Mouse (Mus musculus): ENCODE measurements around the gene Mansc1. TPM values are rescaled to one million over a fixed set of nuclear protein-coding genes. Genes with fewer than 3 reads are reported as not detected.

Gene Mansc1
- total and polyA plus RNA-seq, 3 experiments: not detected

DNA sequence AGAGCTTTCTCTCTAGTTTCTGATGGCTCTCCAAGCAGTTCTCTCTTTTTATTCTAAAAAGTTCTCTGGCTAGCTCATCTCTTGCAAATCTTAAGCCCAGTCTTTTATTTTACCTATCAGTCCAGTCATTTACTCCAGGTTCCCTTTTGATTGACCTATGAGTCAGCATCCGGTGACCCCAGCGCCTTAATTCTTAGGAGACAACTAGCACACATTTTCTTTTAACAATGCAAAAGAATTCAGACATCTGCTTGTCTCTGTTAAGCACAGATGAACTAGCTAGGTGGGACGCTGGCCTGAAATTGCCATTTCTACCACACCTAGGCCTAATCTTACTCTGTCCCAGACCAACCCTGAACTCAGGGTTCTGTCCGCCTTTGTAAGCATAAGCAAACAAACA is 52.8 kb downstream of the Mansc1 start:
- no peak for DNase-seq (ENCODE audit: low spot score)
- no peak for TF ChIP-seq TAL1 (conservative IDR thresholded peaks at IDR 0.05; ENCODE audit: low read depth, low read length)
- no peak for TF ChIP-seq POLR2AphosphoS5 (IDR thresholded peaks at IDR 0.05; ENCODE audit: insufficient replicate concordance, low read depth, low read length)
- TF ChIP-seq GATA2 (IDR thresholded peaks at IDR 0.05; ENCODE audit: borderline replicate concordance, low read depth, low read length): no peak
- TF ChIP-seq GATA1 (IDR thresholded peaks at IDR 0.05; ENCODE audit: borderline replicate concordance, low read length): no peak
- TF ChIP-seq CTCF (IDR thresholded peaks at IDR 0.05; ENCODE audit: low read depth, low read length): no peak
- Histone ChIP-seq H3K36me3 (replicated peaks) (no peaks in the 10 kb centered on the region), H3K27me3 (ENCODE audit: insufficient read depth, low read length) (peaks cover 46% of the 10 kb centered on the region), H3K4me3 (ENCODE audit: low read depth, low read length) (no peak overlapping the region), H3K9me3 (replicated peaks) (no peaks in the 10 kb centered on the region), H3K4me1 (ENCODE audit: insufficient read depth, low read depth, low read length) (peaks cover 10% of the 10 kb centered on the region)
- no peak for ATAC-seq (ENCODE audit: extremely low read depth, insufficient number of reproducible peaks, low FRiP score, poor library complexity, severe bottlenecking)

DNA sequence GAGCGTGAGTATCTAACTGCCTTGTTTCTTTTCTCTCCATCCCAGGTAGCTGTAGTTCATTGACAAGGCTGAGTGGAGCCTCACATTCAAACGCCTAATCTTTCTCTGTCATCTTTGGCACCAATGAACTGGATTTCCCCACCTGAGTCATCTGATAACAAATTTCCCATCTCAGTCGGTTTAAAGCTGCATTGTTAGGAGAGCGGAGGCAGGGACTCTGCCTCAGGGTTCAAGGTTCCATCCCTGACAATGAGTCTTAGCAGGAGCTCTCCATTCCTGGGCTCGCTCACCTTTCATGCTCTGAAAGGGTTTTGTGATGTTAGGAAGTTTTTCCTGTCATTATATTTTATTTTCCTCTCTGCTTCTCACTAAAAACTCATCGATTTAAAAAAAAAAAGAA is 54.2 kb downstream of the Mansc1 start:
- Histone ChIP-seq H3K4me1 (ENCODE audit: insufficient read depth, low read depth, low read length) (peaks cover 15% of the 10 kb centered on the region), H3K36me3 (replicated peaks) (no peaks in the 10 kb centered on the region), H3K27me3 (ENCODE audit: insufficient read depth, low read length) (peaks cover 53% of the 10 kb centered on the region), H3K4me3 (ENCODE audit: low read depth, low read length) (no peak overlapping the region), H3K9me3 (replicated peaks) (no peaks in the 10 kb centered on the region)
- no peak for ATAC-seq (ENCODE audit: extremely low read depth, insufficient number of reproducible peaks, low FRiP score, poor library complexity, severe bottlenecking)
- DNase-seq (ENCODE audit: low spot score): no peak
- TF ChIP-seq CTCF (IDR thresholded peaks at IDR 0.05; ENCODE audit: low read depth, low read length): no peak
- TF ChIP-seq GATA2 (IDR thresholded peaks at IDR 0.05; ENCODE audit: borderline replicate concordance, low read depth, low read length): no peak
- TF ChIP-seq GATA1 (IDR thresholded peaks at IDR 0.05; ENCODE audit: borderline replicate concordance, low read length): no peak
- TF ChIP-seq POLR2AphosphoS5 (IDR thresholded peaks at IDR 0.05; ENCODE audit: insufficient replicate concordance, low read depth, low read length): no peak
- TF ChIP-seq TAL1 (conservative IDR thresholded peaks at IDR 0.05; ENCODE audit: low read depth, low read length): no peak

DNA sequence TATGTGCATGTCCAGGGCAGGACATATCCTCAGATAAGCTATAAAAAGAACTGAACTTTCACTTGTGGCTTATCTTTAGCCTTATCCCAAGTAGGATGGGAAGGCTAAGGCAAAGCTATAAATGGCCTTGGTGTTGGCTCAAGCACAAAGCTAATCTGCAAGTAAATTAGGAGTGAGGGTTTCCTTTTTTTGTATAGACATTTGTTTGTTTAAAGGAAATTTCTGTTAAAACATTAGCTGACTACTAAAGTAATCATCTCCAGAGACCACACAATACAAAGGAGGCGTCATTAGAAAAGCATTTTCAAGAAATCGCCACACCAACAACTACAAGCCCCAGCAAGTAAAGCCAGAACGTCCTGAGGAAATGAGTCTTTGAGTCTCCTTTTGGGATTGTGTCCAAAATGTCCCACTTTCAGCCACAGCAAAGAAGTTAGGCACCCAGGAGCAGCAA is 57.0 kb downstream of the Mansc1 start:
- H3K4me3 ChIP-seq (ENCODE audit: low read depth, low read length): no peak overlapping the region
- no peaks in the 10 kb centered on the region for H3K9me3 ChIP-seq (replicated peaks)
- TF ChIP-seq GATA2 (IDR thresholded peaks at IDR 0.05; ENCODE audit: borderline replicate concordance, low read depth, low read length): no peak
- no peak for TF ChIP-seq CTCF (IDR thresholded peaks at IDR 0.05; ENCODE audit: low read depth, low read length)
- TF ChIP-seq GATA1 (IDR thresholded peaks at IDR 0.05; ENCODE audit: borderline replicate concordance, low read length): no peak
- no peak for TF ChIP-seq TAL1 (conservative IDR thresholded peaks at IDR 0.05; ENCODE audit: low read depth, low read length)
- TF ChIP-seq POLR2AphosphoS5 (IDR thresholded peaks at IDR 0.05; ENCODE audit: insufficient replicate concordance, low read depth, low read length): no peak
- H3K27me3 ChIP-seq (ENCODE audit: insufficient read depth, low read length): peaks cover 47% of the 10 kb centered on the region
- ATAC-seq (ENCODE audit: extremely low read depth, insufficient number of reproducible peaks, low FRiP score, poor library complexity, severe bottlenecking) (no peak), DNase-seq (ENCODE audit: low spot score) (no peak)
- peaks cover 15% of the 10 kb centered on the region for H3K4me1 ChIP-seq (ENCODE audit: insufficient read depth, low read depth, low read length)
- no peaks in the 10 kb centered on the region for H3K36me3 ChIP-seq (replicated peaks)

DNA sequence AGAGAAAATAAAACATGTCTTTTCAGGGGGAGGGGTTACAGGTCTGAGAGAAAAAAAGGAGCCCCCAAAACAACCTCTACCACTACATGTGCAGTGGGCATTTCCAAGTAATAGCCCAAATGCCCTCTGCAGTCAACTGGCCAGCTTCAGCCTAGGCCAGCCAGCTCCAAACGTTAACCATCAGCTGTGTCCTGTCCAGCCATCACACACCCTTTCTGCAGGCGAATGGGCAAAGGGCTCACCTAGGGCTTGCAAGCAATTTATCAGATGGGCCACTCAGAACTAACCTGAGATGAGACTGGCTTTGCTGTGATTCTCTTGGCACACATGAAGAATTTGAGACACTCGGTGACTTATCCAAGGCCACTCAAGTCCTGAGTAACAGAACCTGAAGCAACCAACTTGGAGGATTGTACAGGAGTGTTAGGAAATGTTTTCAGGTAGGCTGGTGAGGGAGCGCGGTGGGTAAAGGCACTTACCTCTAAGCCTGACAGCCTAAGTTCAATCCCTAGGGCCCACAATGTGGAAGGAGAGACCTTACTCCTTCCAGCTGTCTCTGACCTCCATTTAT is 64.2 kb downstream of the Mansc1 start:
- DNase-seq (ENCODE audit: low spot score): no peak
- no peak for ATAC-seq (ENCODE audit: extremely low read depth, insufficient number of reproducible peaks, low FRiP score, poor library complexity, severe bottlenecking)
- H3K9me3 ChIP-seq (replicated peaks): no peaks in the 10 kb centered on the region
- peaks cover 13% of the 10 kb centered on the region for H3K27me3 ChIP-seq (ENCODE audit: insufficient read depth, low read length)
- TF ChIP-seq CTCF (IDR thresholded peaks at IDR 0.05; ENCODE audit: low read depth, low read length): no peak
- TF ChIP-seq TAL1 (conservative IDR thresholded peaks at IDR 0.05; ENCODE audit: low read depth, low read length): no peak
- no peak for TF ChIP-seq GATA2 (IDR thresholded peaks at IDR 0.05; ENCODE audit: borderline replicate concordance, low read depth, low read length)
- TF ChIP-seq POLR2AphosphoS5 (IDR thresholded peaks at IDR 0.05; ENCODE audit: insufficient replicate concordance, low read depth, low read length): no peak
- no peak for TF ChIP-seq GATA1 (IDR thresholded peaks at IDR 0.05; ENCODE audit: borderline replicate concordance, low read length)
- H3K4me1 ChIP-seq (ENCODE audit: insufficient read depth, low read depth, low read length): peaks cover 15% of the 10 kb centered on the region
- H3K36me3 ChIP-seq (replicated peaks): peaks cover 2% of the 10 kb centered on the region
- no peak overlapping the region for H3K4me3 ChIP-seq (ENCODE audit: low read depth, low read length)

DNA sequence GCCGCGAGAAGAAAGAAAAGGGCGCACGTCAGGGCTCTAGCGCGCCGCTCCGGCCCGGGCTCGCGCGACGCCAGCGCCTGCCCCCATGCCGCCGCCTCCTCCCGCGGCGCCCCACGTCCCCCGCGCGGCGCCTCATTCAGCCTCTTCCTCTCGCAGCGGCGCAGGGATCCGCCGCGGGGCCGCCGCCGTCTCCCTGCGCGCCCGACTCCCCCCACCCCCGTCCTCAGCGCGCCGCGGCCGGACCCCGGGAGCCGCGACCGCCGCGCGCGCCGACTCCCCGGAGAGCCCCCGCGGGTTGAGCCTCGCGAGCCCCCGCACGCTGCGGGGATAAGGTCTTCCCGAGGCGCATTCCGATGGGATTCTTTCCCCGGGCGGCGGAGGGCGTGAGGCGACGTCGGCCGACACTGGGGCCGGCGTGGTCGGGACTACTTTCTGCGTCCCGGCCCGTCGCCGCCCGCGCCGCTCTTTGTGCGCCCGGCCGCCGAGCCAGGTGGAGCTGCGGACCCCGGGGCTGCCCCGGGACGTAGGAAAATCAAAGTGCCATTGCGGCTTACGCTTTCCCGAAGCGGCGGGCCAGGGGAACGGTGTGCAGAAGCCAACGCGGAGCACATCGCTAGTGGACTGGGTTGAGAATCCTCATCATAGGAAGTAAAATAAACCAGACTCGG is 65.3 kb downstream of the Mansc1 start, which contains the start of gene Lrp6:
Gene Lrp6 (minus strand): TSS at position 148 of the 668 bp plus-strand sequence.
- peaks cover 21% of the 10 kb centered on the region for H3K4me1 ChIP-seq (ENCODE audit: insufficient read depth, low read depth, low read length)
- H3K36me3 ChIP-seq (replicated peaks): peaks cover 8% of the 10 kb centered on the region
- TF ChIP-seq TAL1 (conservative IDR thresholded peaks at IDR 0.05; ENCODE audit: low read depth, low read length) (no peak), GATA2 (IDR thresholded peaks at IDR 0.05; ENCODE audit: borderline replicate concordance, low read depth, low read length) (no peak), POLR2AphosphoS5 (IDR thresholded peaks at IDR 0.05; ENCODE audit: insufficient replicate concordance, low read depth, low read length) (no peak), CTCF (IDR thresholded peaks at IDR 0.05; ENCODE audit: low read depth, low read length) (no peak), GATA1 (IDR thresholded peaks at IDR 0.05; ENCODE audit: borderline replicate concordance, low read length) (no peak)
- peak; percentile 47 for ATAC-seq (ENCODE audit: extremely low read depth, insufficient number of reproducible peaks, low FRiP score, poor library complexity, severe bottlenecking)
- H3K27me3 ChIP-seq (ENCODE audit: insufficient read depth, low read length): peaks cover 4% of the 10 kb centered on the region
- peak; percentile 82 for DNase-seq (ENCODE audit: low spot score)
- H3K4me3 ChIP-seq (ENCODE audit: low read depth, low read length): peak within 1 kb of the TSS; percentile 82
- H3K9me3 ChIP-seq (replicated peaks): no peaks in the 10 kb centered on the region

DNA sequence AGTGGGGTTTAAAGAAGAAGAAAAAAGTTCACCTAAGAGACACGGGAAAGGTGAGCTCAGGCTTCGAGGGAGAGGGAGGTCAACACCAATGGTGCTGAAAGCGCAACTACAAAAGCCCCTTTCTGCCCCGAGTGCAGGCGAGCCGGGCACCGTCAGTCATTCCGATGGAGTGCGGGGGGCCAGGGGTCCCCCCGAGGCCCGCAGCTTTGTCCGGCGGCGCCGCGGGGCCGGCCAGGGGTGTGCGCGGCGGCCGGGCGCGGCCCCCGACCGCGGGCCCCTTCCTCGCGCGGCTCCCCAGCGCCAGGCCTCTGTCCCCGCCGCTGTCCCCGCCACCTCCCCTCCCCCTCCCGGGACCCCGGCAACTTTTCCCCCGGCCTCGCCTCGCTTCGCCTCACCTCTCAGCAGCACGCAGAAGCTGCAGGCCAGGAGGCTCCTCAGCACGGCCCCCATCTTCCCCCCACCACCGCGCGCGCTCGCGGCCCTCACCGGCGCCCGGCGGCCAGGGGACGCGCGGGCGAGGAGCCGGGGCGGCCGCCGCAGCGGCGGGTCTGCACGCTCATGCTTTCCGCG is 66.0 kb downstream of the Mansc1 start:
- DNase-seq (ENCODE audit: low spot score): peak; percentile 22
- peaks cover 22% of the 10 kb centered on the region for H3K4me1 ChIP-seq (ENCODE audit: insufficient read depth, low read depth, low read length)
- no peaks in the 10 kb centered on the region for H3K9me3 ChIP-seq (replicated peaks)
- no peaks in the 10 kb centered on the region for H3K27me3 ChIP-seq (ENCODE audit: insufficient read depth, low read length)
- no peak for ATAC-seq (ENCODE audit: extremely low read depth, insufficient number of reproducible peaks, low FRiP score, poor library complexity, severe bottlenecking)
- peaks cover 9% of the 10 kb centered on the region for H3K36me3 ChIP-seq (replicated peaks)
- H3K4me3 ChIP-seq (ENCODE audit: low read depth, low read length): peak overlapping the region; percentile 82
- TF ChIP-seq TAL1 (conservative IDR thresholded peaks at IDR 0.05; ENCODE audit: low read depth, low read length) (no peak), GATA2 (IDR thresholded peaks at IDR 0.05; ENCODE audit: borderline replicate concordance, low read depth, low read length) (no peak), CTCF (IDR thresholded peaks at IDR 0.05; ENCODE audit: low read depth, low read length) (no peak), GATA1 (IDR thresholded peaks at IDR 0.05; ENCODE audit: borderline replicate concordance, low read length) (no peak), POLR2AphosphoS5 (IDR thresholded peaks at IDR 0.05; ENCODE audit: insufficient replicate concordance, low read depth, low read length) (no peak)
